Mouse (Mus musculus): ENCODE measurements around the gene Sdk1. TPM values are rescaled to one million over a fixed set of nuclear protein-coding genes. Genes with fewer than 3 reads are reported as not detected.

Sdk1 gene
- polyA plus RNA-seq, 1 experiment from 2014 or later: 1.2 TPM

GRCm38 (mm10) chr5:142039891-142040530 lies 798.7 kb downstream of the Sdk1 start:
- DNase-seq (ENCODE audit: low spot score): no peak
- Histone ChIP-seq H3K9me3 (ENCODE audit: control insufficient read depth, low read length) (no peaks in the 10 kb centered on the region), H3K9ac (ENCODE audit: low read length) (no peak overlapping the region), H3K27me3 (ENCODE audit: control insufficient read depth, insufficient read depth, low read length) (no peaks in the 10 kb centered on the region), H3K27ac (replicated peaks; ENCODE audit: low read depth, low read length) (no peak overlapping the region), H3K4me2 (ENCODE audit: low read depth, severe bottlenecking) (no peak overlapping the region), H3K36me3 (ENCODE audit: control insufficient read depth, insufficient read depth, low read length) (no peaks in the 10 kb centered on the region), H3K4me1 (ENCODE audit: control insufficient read depth, insufficient read depth, low read length) (peaks cover 11% of the 10 kb centered on the region; the same call in 1 of the 2 replicates), H3K4me3 (ENCODE audit: low read depth, low read length) (no peak overlapping the region)
- whole genome bisulfite sequencing: 83% methylated on average over 4 of the region's 4 CpGs
- no peak for ATAC-seq (ENCODE audit: insufficient number of reproducible peaks, low FRiP score, low TSS enrichment, low read depth)

DNA sequence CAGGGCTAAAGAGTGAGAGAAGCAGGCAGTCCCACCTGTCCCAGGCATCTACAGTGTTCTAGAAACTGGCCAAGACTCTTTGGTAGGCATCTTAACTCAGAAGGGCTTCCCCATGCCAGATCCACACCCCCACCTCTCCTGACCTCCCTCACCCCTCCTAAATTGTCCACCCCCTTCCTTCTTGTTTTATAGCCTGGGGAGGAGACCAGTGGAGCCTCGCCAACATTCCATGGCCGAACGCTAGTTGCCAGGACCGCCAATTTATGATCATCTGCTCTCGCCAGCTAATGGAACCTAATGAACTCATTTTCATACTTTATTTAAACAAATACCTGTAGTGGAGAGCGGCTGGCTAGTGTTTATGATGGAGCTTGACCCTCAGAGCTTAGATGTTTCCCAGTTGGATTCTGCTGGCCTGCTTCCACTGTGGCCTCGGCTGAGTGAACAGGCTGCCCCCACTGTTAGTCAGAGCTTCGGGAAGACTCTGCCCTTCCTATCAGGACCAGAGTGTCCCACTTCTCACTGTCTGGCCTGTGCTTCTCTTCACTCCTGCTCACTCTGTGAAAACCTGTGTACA lies 800.0 kb downstream of the Sdk1 start:
- H3K4me1 ChIP-seq (ENCODE audit: control insufficient read depth, insufficient read depth, low read length): peaks cover 11% of the 10 kb centered on the region; the same call in 1 of the 2 replicates
- H3K9ac ChIP-seq (ENCODE audit: low read length): no peak overlapping the region
- WGBS: 50% methylated on average over 8 of the region's 8 CpGs
- no peaks in the 10 kb centered on the region for H3K27me3 ChIP-seq (ENCODE audit: control insufficient read depth, insufficient read depth, low read length)
- H3K36me3 ChIP-seq (ENCODE audit: control insufficient read depth, insufficient read depth, low read length): no peaks in the 10 kb centered on the region
- no peak overlapping the region for H3K4me2 ChIP-seq (ENCODE audit: low read depth, severe bottlenecking)
- H3K27ac ChIP-seq (replicated peaks; ENCODE audit: low read depth, low read length): no peak overlapping the region
- H3K9me3 ChIP-seq (ENCODE audit: control insufficient read depth, low read length): no peaks in the 10 kb centered on the region
- no peak for DNase-seq (ENCODE audit: low spot score)
- H3K4me3 ChIP-seq (ENCODE audit: low read depth, low read length): no peak overlapping the region
- no peak for ATAC-seq (ENCODE audit: insufficient number of reproducible peaks, low FRiP score, low TSS enrichment, low read depth)

- 86% methylated on average over 4 of the region's 4 CpGs for WGBS
- Histone ChIP-seq H3K4me1 (ENCODE audit: control insufficient read depth, insufficient read depth, low read length) (no peaks in the 10 kb centered on the region), H3K9ac (ENCODE audit: low read length) (no peak overlapping the region), H3K36me3 (ENCODE audit: control insufficient read depth, insufficient read depth, low read length) (no peaks in the 10 kb centered on the region), H3K9me3 (ENCODE audit: control insufficient read depth, low read length) (no peaks in the 10 kb centered on the region), H3K4me2 (ENCODE audit: low read depth, severe bottlenecking) (no peak overlapping the region), H3K27me3 (ENCODE audit: control insufficient read depth, insufficient read depth, low read length) (no peaks in the 10 kb centered on the region), H3K4me3 (ENCODE audit: low read depth, low read length) (no peak overlapping the region), H3K27ac (replicated peaks; ENCODE audit: low read depth, low read length) (no peak overlapping the region)
- ATAC-seq (ENCODE audit: insufficient number of reproducible peaks, low FRiP score, low TSS enrichment, low read depth) (no peak), DNase-seq (ENCODE audit: low spot score) (no peak)
These were observed 820.5 kb downstream of the Sdk1 start for GRCm38 (mm10) chr5:142061781-142062180.

DNA sequence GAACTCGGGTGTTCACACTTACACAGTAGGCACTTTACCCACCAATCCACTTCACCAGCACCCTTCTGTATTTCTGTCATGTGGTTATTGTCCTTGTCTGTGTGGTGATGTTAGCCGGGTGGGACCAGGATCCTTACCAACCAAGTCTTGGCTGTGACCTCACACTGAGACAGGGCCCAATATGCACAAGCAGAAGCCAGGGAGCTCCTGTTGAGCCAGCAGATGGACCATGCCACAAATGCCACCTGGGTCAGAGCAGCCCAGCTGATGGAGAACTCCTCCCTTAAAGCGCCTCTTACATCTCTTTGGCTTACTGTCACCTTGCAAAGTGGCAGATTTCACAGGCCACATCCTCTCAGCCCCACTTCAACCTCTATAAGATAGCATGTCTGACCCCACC lies 830.0 kb downstream of the Sdk1 start:
- no peaks in the 10 kb centered on the region for H3K4me1 ChIP-seq (ENCODE audit: control insufficient read depth, insufficient read depth, low read length)
- no peaks in the 10 kb centered on the region for H3K36me3 ChIP-seq (ENCODE audit: control insufficient read depth, insufficient read depth, low read length)
- H3K9me3 ChIP-seq (ENCODE audit: control insufficient read depth, low read length): no peaks in the 10 kb centered on the region
- DNase-seq (ENCODE audit: low spot score) (no peak), ATAC-seq (ENCODE audit: insufficient number of reproducible peaks, low FRiP score, low TSS enrichment, low read depth) (no peak)
- no peak overlapping the region for H3K4me3 ChIP-seq (ENCODE audit: low read depth, low read length)
- no peak overlapping the region for H3K9ac ChIP-seq (ENCODE audit: low read length)
- H3K4me2 ChIP-seq (ENCODE audit: low read depth, severe bottlenecking): no peak overlapping the region
- H3K27me3 ChIP-seq (ENCODE audit: control insufficient read depth, insufficient read depth, low read length): no peaks in the 10 kb centered on the region
- 90% methylated on average over 3 of the region's 3 CpGs for WGBS
- H3K27ac ChIP-seq (replicated peaks; ENCODE audit: low read depth, low read length): no peak overlapping the region

DNA sequence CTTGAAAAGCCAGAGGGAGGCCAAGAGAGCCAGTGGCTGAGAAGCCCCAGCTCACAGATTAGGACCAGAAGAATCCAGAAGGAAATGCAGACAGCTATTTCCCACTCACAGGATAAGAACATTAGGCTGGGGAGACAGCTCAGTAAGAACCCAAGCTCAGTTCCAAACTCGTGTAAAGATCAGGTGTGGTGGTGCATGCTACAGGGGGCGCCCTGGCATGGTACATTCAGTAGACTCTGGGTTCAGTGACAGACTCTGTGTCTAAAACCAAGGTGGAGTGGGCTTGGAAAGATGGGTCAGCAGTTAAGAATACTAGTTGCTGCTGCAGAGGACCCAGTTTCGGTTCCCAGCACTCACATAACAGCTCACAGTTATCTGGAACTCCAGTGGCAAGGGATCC lies 832.6 kb downstream of the Sdk1 start:
- no peaks in the 10 kb centered on the region for H3K36me3 ChIP-seq (ENCODE audit: control insufficient read depth, insufficient read depth, low read length)
- 89% methylated on average over 3 of the region's 3 CpGs for WGBS
- H3K4me1 ChIP-seq (ENCODE audit: control insufficient read depth, insufficient read depth, low read length): no peaks in the 10 kb centered on the region
- no peak overlapping the region for H3K27ac ChIP-seq (replicated peaks; ENCODE audit: low read depth, low read length)
- H3K9me3 ChIP-seq (ENCODE audit: control insufficient read depth, low read length): no peaks in the 10 kb centered on the region
- DNase-seq (ENCODE audit: low spot score): no peak
- no peak overlapping the region for H3K9ac ChIP-seq (ENCODE audit: low read length)
- no peak for ATAC-seq (ENCODE audit: insufficient number of reproducible peaks, low FRiP score, low TSS enrichment, low read depth)
- no peak overlapping the region for H3K4me3 ChIP-seq (ENCODE audit: low read depth, low read length)
- no peak overlapping the region for H3K4me2 ChIP-seq (ENCODE audit: low read depth, severe bottlenecking)
- H3K27me3 ChIP-seq (ENCODE audit: control insufficient read depth, insufficient read depth, low read length): no peaks in the 10 kb centered on the region

- no peaks in the 10 kb centered on the region for H3K4me1 ChIP-seq (ENCODE audit: control insufficient read depth, insufficient read depth, low read length)
- H3K36me3 ChIP-seq (ENCODE audit: control insufficient read depth, insufficient read depth, low read length): no peaks in the 10 kb centered on the region
- DNase-seq (ENCODE audit: low spot score) (peak; percentile 34), ATAC-seq (ENCODE audit: insufficient number of reproducible peaks, low FRiP score, low TSS enrichment, low read depth) (no peak)
- no peak overlapping the region for H3K9ac ChIP-seq (ENCODE audit: low read length)
- H3K27me3 ChIP-seq (ENCODE audit: control insufficient read depth, insufficient read depth, low read length): no peaks in the 10 kb centered on the region
- no peaks in the 10 kb centered on the region for H3K9me3 ChIP-seq (ENCODE audit: control insufficient read depth, low read length)
- no peak overlapping the region for H3K4me2 ChIP-seq (ENCODE audit: low read depth, severe bottlenecking)
- no peak overlapping the region for H3K27ac ChIP-seq (replicated peaks; ENCODE audit: low read depth, low read length)
- 49% methylated on average over 13 of the region's 13 CpGs for WGBS
- no peak overlapping the region for H3K4me3 ChIP-seq (ENCODE audit: low read depth, low read length)
These were observed 833.5 kb downstream of the Sdk1 start for GRCm38 (mm10) chr5:142074561-142075500.

- Histone ChIP-seq H3K9me3 (ENCODE audit: control insufficient read depth, low read length) (no peaks in the 10 kb centered on the region), H3K4me3 (ENCODE audit: low read depth, low read length) (no peak overlapping the region), H3K9ac (ENCODE audit: low read length) (no peak overlapping the region), H3K27me3 (ENCODE audit: control insufficient read depth, insufficient read depth, low read length) (no peaks in the 10 kb centered on the region), H3K4me1 (ENCODE audit: control insufficient read depth, insufficient read depth, low read length) (no peaks in the 10 kb centered on the region), H3K36me3 (ENCODE audit: control insufficient read depth, insufficient read depth, low read length) (no peaks in the 10 kb centered on the region), H3K27ac (replicated peaks; ENCODE audit: low read depth, low read length) (no peak overlapping the region), H3K4me2 (ENCODE audit: low read depth, severe bottlenecking) (no peak overlapping the region)
- 93% methylated on average over 3 of the region's 3 CpGs for WGBS
- no peak for DNase-seq (ENCODE audit: low spot score)
- no peak for ATAC-seq (ENCODE audit: insufficient number of reproducible peaks, low FRiP score, low TSS enrichment, low read depth)
These were observed 839.4 kb downstream of the Sdk1 start for GRCm38 (mm10) chr5:142080661-142081060.

GRCm38 (mm10) chr5:142081076-142081475 lies 839.8 kb downstream of the Sdk1 start:
- no peak for ATAC-seq (ENCODE audit: insufficient number of reproducible peaks, low FRiP score, low TSS enrichment, low read depth)
- H3K4me1 ChIP-seq (ENCODE audit: control insufficient read depth, insufficient read depth, low read length): no peaks in the 10 kb centered on the region
- no peak overlapping the region for H3K4me2 ChIP-seq (ENCODE audit: low read depth, severe bottlenecking)
- no peaks in the 10 kb centered on the region for H3K9me3 ChIP-seq (ENCODE audit: control insufficient read depth, low read length)
- no peak overlapping the region for H3K9ac ChIP-seq (ENCODE audit: low read length)
- no peaks in the 10 kb centered on the region for H3K36me3 ChIP-seq (ENCODE audit: control insufficient read depth, insufficient read depth, low read length)
- H3K27me3 ChIP-seq (ENCODE audit: control insufficient read depth, insufficient read depth, low read length): no peaks in the 10 kb centered on the region
- no peak for DNase-seq (ENCODE audit: low spot score)
- WGBS: 89% methylated on average over 3 of the region's 3 CpGs
- no peak overlapping the region for H3K4me3 ChIP-seq (ENCODE audit: low read depth, low read length)
- H3K27ac ChIP-seq (replicated peaks; ENCODE audit: low read depth, low read length): no peak overlapping the region

Measured in limb, embryonic 11.5 days (tissue).